Mouse (Mus musculus): ENCODE measurements around the gene Abr. TPM values are rescaled to one million over a fixed set of nuclear protein-coding genes. Genes with fewer than 3 reads are reported as not detected.

The Abr gene
- polyA plus RNA-seq, 1 experiment from 2014 or later: 42.7 TPM

DNA sequence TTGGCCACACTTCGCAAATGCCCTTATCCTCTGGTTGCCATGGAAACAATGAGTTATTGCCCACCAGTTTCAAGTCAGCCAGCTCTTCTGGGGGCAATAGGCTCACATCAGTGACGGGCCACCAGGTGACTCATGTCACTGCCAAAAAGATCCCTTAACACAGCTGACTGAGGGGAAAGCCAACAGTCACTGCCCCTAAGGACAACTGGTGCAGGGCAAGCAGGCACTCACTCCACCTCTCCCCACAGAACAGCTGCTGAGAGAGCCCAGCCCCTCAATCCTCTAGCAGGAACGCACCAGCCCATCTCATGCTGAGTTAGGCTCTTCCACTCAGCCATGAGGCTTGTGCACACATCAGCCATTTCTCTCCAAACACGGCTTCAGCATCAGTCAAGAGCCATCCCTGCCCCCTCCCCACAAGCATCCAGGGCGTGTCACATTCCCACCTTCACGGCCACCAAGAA, 128.3 kb downstream of the Abr start:
- Histone ChIP-seq H3K27ac (ENCODE audit: low read length) (peak overlapping the region; percentile 99), H3K9ac (replicated peaks; ENCODE audit: low read depth, low read length) (peak overlapping the region; percentile 89), H3K4me1 (ENCODE audit: control insufficient read depth, insufficient read depth, low read length) (peaks cover 37% of the 10 kb centered on the region), H3K36me3 (ENCODE audit: control insufficient read depth, insufficient read depth, low read length) (no peaks in the 10 kb centered on the region), H3K4me2 (replicated peaks; ENCODE audit: low read depth, low read length) (peak overlapping the region; percentile 85), H3K4me3 (ENCODE audit: low read depth, low read length) (peak overlapping the region; percentile 74), H3K9me3 (ENCODE audit: control insufficient read depth, low read depth, low read length) (no peaks in the 10 kb centered on the region), H3K27me3 (ENCODE audit: control insufficient read depth, insufficient read depth, low read length) (no peaks in the 10 kb centered on the region)
- ATAC-seq (ENCODE audit: insufficient number of reproducible peaks, insufficient read depth, low FRiP score, low read depth): peak; percentile 21; the same call in 1 of the 2 replicates
- WGBS: 7% methylated on average over 6 of the region's 6 CpGs

- Histone ChIP-seq H3K36me3 (ENCODE audit: control insufficient read depth, insufficient read depth, low read length) (no peaks in the 10 kb centered on the region), H3K9me3 (ENCODE audit: control insufficient read depth, low read depth, low read length) (no peaks in the 10 kb centered on the region), H3K4me2 (replicated peaks; ENCODE audit: low read depth, low read length) (peak overlapping the region; percentile 85), H3K4me3 (ENCODE audit: low read depth, low read length) (peak overlapping the region; percentile 74), H3K27me3 (ENCODE audit: control insufficient read depth, insufficient read depth, low read length) (no peaks in the 10 kb centered on the region), H3K4me1 (ENCODE audit: control insufficient read depth, insufficient read depth, low read length) (peaks cover 37% of the 10 kb centered on the region), H3K27ac (ENCODE audit: low read length) (peak overlapping the region; percentile 99), H3K9ac (replicated peaks; ENCODE audit: low read depth, low read length) (no peak overlapping the region)
- ATAC-seq (ENCODE audit: insufficient number of reproducible peaks, insufficient read depth, low FRiP score, low read depth): peak; percentile 53; the same call in 1 of the 2 replicates
- WGBS: 41% methylated on average over 4 of the region's 4 CpGs
Observed at GRCm38 (mm10) chr11:76493167-76493566, 128.9 kb downstream of the Abr start.

GRCm38 (mm10) chr11:76491817-76492216, 130.3 kb downstream of the Abr start:
- Histone ChIP-seq H3K9ac (replicated peaks; ENCODE audit: low read depth, low read length) (no peak overlapping the region), H3K4me2 (replicated peaks; ENCODE audit: low read depth, low read length) (peak overlapping the region; percentile 85; the same call in 1 of the 2 replicates), H3K36me3 (ENCODE audit: control insufficient read depth, insufficient read depth, low read length) (no peaks in the 10 kb centered on the region), H3K9me3 (ENCODE audit: control insufficient read depth, low read depth, low read length) (no peaks in the 10 kb centered on the region), H3K4me1 (ENCODE audit: control insufficient read depth, insufficient read depth, low read length) (peaks cover 37% of the 10 kb centered on the region), H3K27ac (ENCODE audit: low read length) (no peak overlapping the region), H3K4me3 (ENCODE audit: low read depth, low read length) (no peak overlapping the region), H3K27me3 (ENCODE audit: control insufficient read depth, insufficient read depth, low read length) (no peaks in the 10 kb centered on the region)
- WGBS: 55% methylated on average over 9 of the region's 9 CpGs
- no peak for ATAC-seq (ENCODE audit: insufficient number of reproducible peaks, insufficient read depth, low FRiP score, low read depth)

DNA sequence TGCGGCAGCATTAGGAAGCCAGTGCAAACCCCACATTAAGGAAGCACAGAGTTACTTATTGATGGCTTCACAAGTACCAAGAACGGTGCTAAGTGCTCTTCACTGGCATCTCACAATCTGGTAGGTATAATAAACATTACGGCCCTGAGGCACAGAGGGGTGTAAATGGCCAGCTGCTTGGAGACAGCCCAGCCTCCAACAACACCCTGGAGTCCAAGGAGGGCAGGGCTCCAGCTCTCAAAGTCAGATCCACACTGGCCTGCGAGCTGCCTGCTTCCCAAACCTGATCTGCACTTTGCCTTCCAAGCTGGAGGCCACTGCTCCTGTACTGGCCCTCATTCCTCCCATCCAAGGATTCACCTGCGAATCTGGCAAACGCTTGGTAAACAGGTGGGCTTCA, 132.7 kb downstream of the Abr start:
- H3K4me3 ChIP-seq (ENCODE audit: low read depth, low read length): no peak overlapping the region
- H3K9me3 ChIP-seq (ENCODE audit: control insufficient read depth, low read depth, low read length): no peaks in the 10 kb centered on the region
- peaks cover 28% of the 10 kb centered on the region for H3K4me1 ChIP-seq (ENCODE audit: control insufficient read depth, insufficient read depth, low read length)
- no peak overlapping the region for H3K27ac ChIP-seq (ENCODE audit: low read length)
- H3K27me3 ChIP-seq (ENCODE audit: control insufficient read depth, insufficient read depth, low read length): no peaks in the 10 kb centered on the region
- no peak for ATAC-seq (ENCODE audit: insufficient number of reproducible peaks, insufficient read depth, low FRiP score, low read depth)
- no peak overlapping the region for H3K9ac ChIP-seq (replicated peaks; ENCODE audit: low read depth, low read length)
- peaks cover 7% of the 10 kb centered on the region for H3K36me3 ChIP-seq (ENCODE audit: control insufficient read depth, insufficient read depth, low read length)
- no peak overlapping the region for H3K4me2 ChIP-seq (replicated peaks; ENCODE audit: low read depth, low read length)
- 50% methylated on average over 6 of the region's 6 CpGs for WGBS

DNA sequence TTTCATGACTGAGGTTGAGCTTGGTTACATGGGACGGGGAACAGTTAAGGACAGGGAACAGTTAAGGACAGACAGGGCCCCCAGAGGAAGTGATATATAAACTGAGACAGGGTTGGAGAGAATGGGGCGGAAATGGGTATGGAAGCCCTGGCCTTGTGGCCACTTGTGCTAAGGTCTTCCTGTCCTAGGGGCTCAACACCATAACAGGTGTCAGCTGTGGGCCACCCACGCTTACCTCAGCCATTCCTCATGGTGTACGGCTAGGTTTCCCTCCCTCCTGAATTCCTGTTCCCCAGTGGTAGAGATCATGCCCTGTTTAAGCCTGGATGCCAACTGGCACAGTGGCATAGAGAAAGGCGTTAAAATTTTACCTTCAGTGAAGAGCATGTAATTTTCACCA, 135.1 kb downstream of the Abr start:
- Histone ChIP-seq H3K4me1 (ENCODE audit: control insufficient read depth, insufficient read depth, low read length) (peaks cover 28% of the 10 kb centered on the region; the same call in 1 of the 2 replicates), H3K4me3 (ENCODE audit: low read depth, low read length) (no peak overlapping the region), H3K9ac (replicated peaks; ENCODE audit: low read depth, low read length) (no peak overlapping the region), H3K9me3 (ENCODE audit: control insufficient read depth, low read depth, low read length) (no peaks in the 10 kb centered on the region), H3K27me3 (ENCODE audit: control insufficient read depth, insufficient read depth, low read length) (no peaks in the 10 kb centered on the region), H3K36me3 (ENCODE audit: control insufficient read depth, insufficient read depth, low read length) (peaks cover 7% of the 10 kb centered on the region), H3K4me2 (replicated peaks; ENCODE audit: low read depth, low read length) (no peak overlapping the region), H3K27ac (ENCODE audit: low read length) (no peak overlapping the region)
- 66% methylated on average over 5 of the region's 5 CpGs for WGBS
- no peak for ATAC-seq (ENCODE audit: insufficient number of reproducible peaks, insufficient read depth, low FRiP score, low read depth)

DNA sequence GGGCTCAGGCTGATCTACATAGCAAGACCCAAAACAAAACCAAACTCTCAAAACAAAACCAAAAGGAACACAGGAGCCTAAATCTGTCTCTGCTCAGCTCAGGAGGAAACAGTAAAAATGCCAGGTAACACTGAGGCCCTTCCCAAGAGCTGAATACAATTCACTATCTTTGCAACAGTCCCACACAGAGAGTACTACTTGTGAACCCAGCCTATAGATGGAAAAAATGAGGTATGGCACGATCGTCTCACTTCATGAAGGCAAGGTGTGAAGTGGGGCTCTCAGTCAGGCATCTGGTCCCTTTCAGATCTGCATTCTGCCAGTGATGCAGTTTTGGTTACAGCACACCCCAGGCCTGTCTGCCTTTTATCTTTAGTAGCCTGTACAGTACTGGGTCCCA, 138.1 kb downstream of the Abr start:
- Histone ChIP-seq H3K4me3 (ENCODE audit: low read depth, low read length) (no peak overlapping the region), H3K9me3 (ENCODE audit: control insufficient read depth, low read depth, low read length) (no peaks in the 10 kb centered on the region), H3K36me3 (ENCODE audit: control insufficient read depth, insufficient read depth, low read length) (peaks cover 19% of the 10 kb centered on the region), H3K4me2 (replicated peaks; ENCODE audit: low read depth, low read length) (no peak overlapping the region), H3K27ac (ENCODE audit: low read length) (peak overlapping the region; percentile 86), H3K27me3 (ENCODE audit: control insufficient read depth, insufficient read depth, low read length) (no peaks in the 10 kb centered on the region), H3K4me1 (ENCODE audit: control insufficient read depth, insufficient read depth, low read length) (peaks cover 18% of the 10 kb centered on the region; the same call in 1 of the 2 replicates), H3K9ac (replicated peaks; ENCODE audit: low read depth, low read length) (no peak overlapping the region)
- ATAC-seq (ENCODE audit: insufficient number of reproducible peaks, insufficient read depth, low FRiP score, low read depth): no peak
- WGBS: 60% methylated on average over 2 of the region's 2 CpGs

GRCm38 (mm10) chr11:76483171-76483727, 138.9 kb downstream of the Abr start:
- Histone ChIP-seq H3K27ac (ENCODE audit: low read length) (peak overlapping the region; percentile 86), H3K4me3 (ENCODE audit: low read depth, low read length) (no peak overlapping the region), H3K9ac (replicated peaks; ENCODE audit: low read depth, low read length) (no peak overlapping the region), H3K4me1 (ENCODE audit: control insufficient read depth, insufficient read depth, low read length) (peaks cover 18% of the 10 kb centered on the region; the same call in 1 of the 2 replicates), H3K36me3 (ENCODE audit: control insufficient read depth, insufficient read depth, low read length) (peaks cover 22% of the 10 kb centered on the region), H3K4me2 (replicated peaks; ENCODE audit: low read depth, low read length) (no peak overlapping the region), H3K9me3 (ENCODE audit: control insufficient read depth, low read depth, low read length) (no peaks in the 10 kb centered on the region), H3K27me3 (ENCODE audit: control insufficient read depth, insufficient read depth, low read length) (no peaks in the 10 kb centered on the region)
- WGBS: 19% methylated on average over 4 of the region's 4 CpGs
- peak; percentile 81 for ATAC-seq (ENCODE audit: insufficient number of reproducible peaks, insufficient read depth, low FRiP score, low read depth)

- ATAC-seq (ENCODE audit: insufficient number of reproducible peaks, insufficient read depth, low FRiP score, low read depth): no peak
- H3K4me2 ChIP-seq (replicated peaks; ENCODE audit: low read depth, low read length): no peak overlapping the region
- WGBS: 36% methylated on average over 5 of the region's 5 CpGs
Observed at GRCm38 (mm10) chr11:76482697-76483096, 139.4 kb downstream of the Abr start.

GRCm38 (mm10) chr11:76482183-76482582, 139.9 kb downstream of the Abr start:
- Histone ChIP-seq H3K4me1 (ENCODE audit: control insufficient read depth, insufficient read depth, low read length) (peaks cover 18% of the 10 kb centered on the region; the same call in 1 of the 2 replicates), H3K27ac (ENCODE audit: low read length) (peak overlapping the region; percentile 86; the same call in 1 of the 2 replicates), H3K36me3 (ENCODE audit: control insufficient read depth, insufficient read depth, low read length) (peaks cover 31% of the 10 kb centered on the region), H3K9ac (replicated peaks; ENCODE audit: low read depth, low read length) (no peak overlapping the region), H3K4me2 (replicated peaks; ENCODE audit: low read depth, low read length) (no peak overlapping the region), H3K27me3 (ENCODE audit: control insufficient read depth, insufficient read depth, low read length) (no peaks in the 10 kb centered on the region), H3K9me3 (ENCODE audit: control insufficient read depth, low read depth, low read length) (no peaks in the 10 kb centered on the region), H3K4me3 (ENCODE audit: low read depth, low read length) (no peak overlapping the region)
- ATAC-seq (ENCODE audit: insufficient number of reproducible peaks, insufficient read depth, low FRiP score, low read depth): no peak
- WGBS: 58% methylated on average over 5 of the region's 5 CpGs

More at GRCm38 (mm10) chr11:76482697-76483096, 139.4 kb downstream of the Abr start:
- Histone ChIP-seq H3K9ac (replicated peaks; ENCODE audit: low read depth, low read length) (no peak overlapping the region), H3K4me1 (ENCODE audit: control insufficient read depth, insufficient read depth, low read length) (peaks cover 18% of the 10 kb centered on the region; the same call in 1 of the 2 replicates), H3K27me3 (ENCODE audit: control insufficient read depth, insufficient read depth, low read length) (no peaks in the 10 kb centered on the region), H3K4me3 (ENCODE audit: low read depth, low read length) (no peak overlapping the region), H3K36me3 (ENCODE audit: control insufficient read depth, insufficient read depth, low read length) (peaks cover 28% of the 10 kb centered on the region), H3K9me3 (ENCODE audit: control insufficient read depth, low read depth, low read length) (no peaks in the 10 kb centered on the region), H3K27ac (ENCODE audit: low read length) (peak overlapping the region; percentile 86)

Data from stomach, embryonic 14.5 days (tissue).